In genomic region chr4:137518746-137519145, GRCm38 (mm10) we compare ENCODE assay signal across 37 mouse cellular contexts. TPM values are rescaled to one million over a fixed set of nuclear protein-coding genes. Genes with fewer than 3 reads are reported as not detected.
A peak's percentile ranks its signal among the peaks of the same experiment; 100 is the strongest.
DNase-seq lines count a peak whose midpoint lies in the region; ATAC-seq and TF ChIP-seq lines count a peak whose summit lies in the region.
"Had no signal": no experiment of that assay in that cellular context is flagged by ENCODE, and none has a peak within 500 bp of the region (broad histone marks: within the 10 kb centered on the region; RNA-seq: fewer than 3 reads in every experiment).

No protein-coding gene starts in this region.

- no peak overlapping the region for H3K9ac ChIP-seq in forebrain, postnatal 0 days
- H3K9ac ChIP-seq in forebrain, embryonic 14.5 days (ENCODE audit: low read length): no peak overlapping the region
- H3K9ac ChIP-seq in stomach, postnatal 0 days (ENCODE audit: low read length): no peak overlapping the region
- H3K9ac ChIP-seq: forebrain, embryonic 13.5 days; hindbrain, embryonic 13.5 days; liver, embryonic 12.5 days; liver, postnatal 0 days; stomach, embryonic 15.5 days had no signal

- ATAC-seq in forebrain, postnatal 0 days: no peak
- no peak for ATAC-seq in forebrain, embryonic 14.5 days
- ATAC-seq in stomach, postnatal 0 days (ENCODE audit: low FRiP score, low TSS enrichment): no peak
- ATAC-seq: forebrain, embryonic 13.5 days; liver, embryonic 12.5 days; liver, postnatal 0 days had no signal

- no peak for TF ChIP-seq EP300 in stomach, postnatal 0 days (optimal IDR thresholded peaks at IDR 0.05)

- no peak overlapping the region for H3K27ac ChIP-seq in forebrain, postnatal 0 days (ENCODE audit: low read depth, low read length)
- no peak overlapping the region for H3K27ac ChIP-seq in forebrain, embryonic 14.5 days (ENCODE audit: low read depth, low read length)
- no peak overlapping the region for H3K27ac ChIP-seq in layer of hippocampus, adult 2 months
- no peak overlapping the region for H3K27ac ChIP-seq in stomach, postnatal 0 days (replicated peaks)
- H3K27ac ChIP-seq: forebrain, embryonic 13.5 days; hindbrain, embryonic 13.5 days; left cerebral cortex, adult 2 months; liver, embryonic 12.5 days; stomach, embryonic 15.5 days had no signal

- no peak overlapping the region for H3K4me2 ChIP-seq in forebrain, postnatal 0 days (ENCODE audit: low read depth)
- no peak overlapping the region for H3K4me2 ChIP-seq in forebrain, embryonic 14.5 days (ENCODE audit: low read length)
- no peak overlapping the region for H3K4me2 ChIP-seq in stomach, postnatal 0 days (replicated peaks; ENCODE audit: low read depth)
- H3K4me2 ChIP-seq: forebrain, embryonic 13.5 days; hindbrain, embryonic 13.5 days; liver, embryonic 12.5 days; stomach, embryonic 15.5 days had no signal

- no peaks in the 10 kb centered on the region for H3K9me3 ChIP-seq in forebrain, postnatal 0 days (ENCODE audit: low read length)
- no peaks in the 10 kb centered on the region for H3K9me3 ChIP-seq in forebrain, embryonic 14.5 days (replicated peaks; ENCODE audit: control insufficient read depth, low read length)
- no peaks in the 10 kb centered on the region for H3K9me3 ChIP-seq in stomach, postnatal 0 days (ENCODE audit: control insufficient read depth, low read length)
- H3K9me3 ChIP-seq: forebrain, embryonic 13.5 days; hindbrain, embryonic 13.5 days; liver, embryonic 12.5 days; stomach, embryonic 15.5 days had no signal

- no peaks in the 10 kb centered on the region for H3K4me1 ChIP-seq in forebrain, postnatal 0 days (ENCODE audit: insufficient read depth)
- H3K4me1 ChIP-seq in forebrain, embryonic 14.5 days (ENCODE audit: control insufficient read depth, insufficient read depth, low read length): no peaks in the 10 kb centered on the region
- H3K4me1 ChIP-seq in stomach, postnatal 0 days (replicated peaks; ENCODE audit: control insufficient read depth, insufficient read depth): no peaks in the 10 kb centered on the region
- H3K4me1 ChIP-seq: forebrain, embryonic 13.5 days; hindbrain, embryonic 13.5 days; liver, embryonic 12.5 days; stomach, embryonic 15.5 days had no signal

- no peaks in the 10 kb centered on the region for H3K27me3 ChIP-seq in forebrain, postnatal 0 days (ENCODE audit: insufficient read depth, low read length)
- H3K27me3 ChIP-seq in forebrain, embryonic 14.5 days (replicated peaks; ENCODE audit: control insufficient read depth, insufficient read depth, low read length): no peaks in the 10 kb centered on the region
- no peaks in the 10 kb centered on the region for H3K27me3 ChIP-seq in stomach, postnatal 0 days (ENCODE audit: control insufficient read depth, insufficient read depth, low read length)
- H3K27me3 ChIP-seq: CH12.LX; forebrain, embryonic 13.5 days; hindbrain, embryonic 13.5 days; liver, embryonic 12.5 days; stomach, embryonic 15.5 days had no signal

- H3K4me3 ChIP-seq in forebrain, postnatal 0 days (ENCODE audit: low read depth, low read length): no peak overlapping the region
- no peak overlapping the region for H3K4me3 ChIP-seq in forebrain, embryonic 14.5 days (ENCODE audit: low read depth, low read length)
- no peak overlapping the region for H3K4me3 ChIP-seq in layer of hippocampus, adult 2 months
- no peak overlapping the region for H3K4me3 ChIP-seq in stomach, postnatal 0 days (ENCODE audit: low read depth, low read length)
- H3K4me3 ChIP-seq: forebrain, embryonic 13.5 days; hindbrain, embryonic 13.5 days; left cerebral cortex, adult 2 months; liver, embryonic 12.5 days; stomach, embryonic 15.5 days had no signal

- H3K36me3 ChIP-seq in forebrain, postnatal 0 days (ENCODE audit: insufficient read depth): no peaks in the 10 kb centered on the region
- H3K36me3 ChIP-seq in forebrain, embryonic 14.5 days (ENCODE audit: control insufficient read depth, insufficient read depth, low read length): 0 out of 2 replicates have a peak, but pooled peaks cover 14% of the 10 kb centered on the region
- peaks cover 58% of the 10 kb centered on the region for H3K36me3 ChIP-seq in stomach, postnatal 0 days (ENCODE audit: control insufficient read depth, insufficient read depth, low read length)
- H3K36me3 ChIP-seq: hindbrain, embryonic 13.5 days had no signal

- TF ChIP-seq CTCF in forebrain, postnatal 0 days (IDR thresholded peaks at IDR 0.05; ENCODE audit: low read depth): peak; percentile 8; the same call in 1 of the 2 replicates
- peak; percentile 32; the same call in 1 of the 2 replicates for TF ChIP-seq CTCF in layer of hippocampus, adult 2 months (conservative IDR thresholded peaks at IDR 0.05)
- peak; percentile 31 for TF ChIP-seq CTCF in stomach, postnatal 0 days (IDR thresholded peaks at IDR 0.05; ENCODE audit: low read depth)

- DNase-seq in forebrain, postnatal 0 days: no peak
- no peak for DNase-seq in forebrain, embryonic 14.5 days (ENCODE audit: low spot score)
- no peak for DNase-seq in layer of hippocampus, adult 2 months (ENCODE audit: low spot score in 2 of 2)
- DNase-seq in layer of hippocampus, adult 9-10 months (ENCODE audit: low spot score): no peak
- peak; percentile 56 for DNase-seq in R1 (ENCODE audit: low read depth, low spot score)
- DNase-seq in stomach, postnatal 0 days (ENCODE audit: low spot score): no peak
- no peak for DNase-seq in right cerebral cortex, adult 18-20 months
- DNase-seq in left cerebral cortex, adult 8-10 months (ENCODE audit: low spot score in 2 of 2): no peak
- DNase-seq: adrenal gland, postnatal 14 days; gastrocnemius, postnatal 36 days; heart, postnatal 36 days; kidney, adult 11 months; kidney, postnatal 14 days; left cerebral cortex, postnatal 4 days; liver, postnatal 0 days; lung, postnatal 10 days; midbrain, embryonic 14.5 days; retina, postnatal 1 day; right cerebral cortex, postnatal 25 days; thymus, adult 2 months; thymus, postnatal 36 days had no signal

- WGBS in forebrain, postnatal 0 days: 92% methylated on average over 14 of the region's 14 CpGs
- WGBS in forebrain, embryonic 14.5 days: 89% methylated on average over 14 of the region's 14 CpGs
- 88% methylated on average over 14 of the region's 14 CpGs for WGBS in stomach, postnatal 0 days

RNA-seq across cellular contexts. Expression of gene Hspg2, which starts 50.2 kb away (rescaled TPM):
- total RNA-seq in forebrain, postnatal 0 days (2014; rRNA removed): 13.8 and 22.6 TPM in 2 replicates
- 2.3 and 2.6 TPM in 2 replicates for polyA plus RNA-seq in forebrain, postnatal 0 days (2015; fragmentation: Nextera tagmentation; extraction: Ambion mirVana)
- 4.0 and 4.7 TPM in 2 replicates for polyA plus RNA-seq in forebrain, embryonic 14.5 days (2014; fragmentation: Nextera tagmentation; extraction: Ambion mirVana)
- total RNA-seq in layer of hippocampus, adult 2 months (2021): 1 to 10 TPM; 4.0 to 5.2 TPM
- polyA plus RNA-seq in stomach, postnatal 0 days (2015; fragmentation: Nextera tagmentation; extraction: Ambion mirVana): 16.0 and 18.8 TPM in 2 replicates
- 1 to 10 TPM; 4.1 to 6.4 (median 6.0) TPM for total RNA-seq in left cerebral cortex, adult 8-10 months (2022)
- total RNA-seq: monocyte, adult 5-6 weeks had no signal

RNA-seq across cellular contexts. Expression of gene Ldlrad2, which starts 55.6 kb away (rescaled TPM):
- not detected in 2 replicates for total RNA-seq in forebrain, postnatal 0 days (2014; rRNA removed)
- polyA plus RNA-seq in forebrain, postnatal 0 days (2015; fragmentation: Nextera tagmentation; extraction: Ambion mirVana): 0.52 TPM in 1 of 2 replicates, not detected in the other
- polyA plus RNA-seq in forebrain, embryonic 14.5 days (2014; fragmentation: Nextera tagmentation; extraction: Ambion mirVana): not detected in 2 replicates
- total RNA-seq in layer of hippocampus, adult 2 months (2021): not detected
- polyA plus RNA-seq in stomach, postnatal 0 days (2015; fragmentation: Nextera tagmentation; extraction: Ambion mirVana): not detected in 2 replicates
- not detected for total RNA-seq in left cerebral cortex, adult 8-10 months (2022)
- total RNA-seq: adrenal gland, postnatal 14 days; CH12.LX; gastrocnemius, adult 18-20 months; gastrocnemius, postnatal 36 days; heart, postnatal 36 days; layer of hippocampus, postnatal 14 days; left cerebral cortex, adult 2 months; left cerebral cortex, postnatal 4 days; monocyte, adult 5-6 weeks had no signal
- polyA plus RNA-seq: C2C12; cortical plate, adult 2 months; forebrain, embryonic 13.5 days; frontal cortex, adult 2 months; heart, embryonic 16.5 days; kidney, embryonic 14.5 days; limb, embryonic 14.5 days; liver, embryonic 12.5 days; liver, postnatal 0 days; midbrain, embryonic 14.5 days; neural tube, embryonic 14.5 days; stomach, embryonic 15.5 days; thymus, adult 2 months had no signal
